Mouse (Mus musculus): ENCODE measurements around the gene Cd99l2. TPM values are rescaled to one million over a fixed set of nuclear protein-coding genes. Genes with fewer than 3 reads are reported as not detected.

Cd99l2 gene
- total RNA-seq, 1 experiment, result 8.2 TPM

GRCm38 (mm10) chrX:71467491-71467890, 25.2 kb downstream of the Cd99l2 start:
- no peak overlapping the region for H3K4me3 ChIP-seq (ENCODE audit: insufficient read depth in 1 of 2, low read depth in 1 of 2, low read length in 2 of 2, poor library complexity in 1 of 2, severe bottlenecking in 1 of 2)
- H3K4me1 ChIP-seq (ENCODE audit: control insufficient read depth in 2 of 2, insufficient read depth in 2 of 2, low read length in 2 of 2, poor library complexity in 1 of 2), result no peaks in the 10 kb centered on the region
- H3K9ac ChIP-seq (ENCODE audit: insufficient read depth, low read depth, low read length, poor library complexity, severe bottlenecking), result no peak overlapping the region
- H3K36me3 ChIP-seq (ENCODE audit: control insufficient read depth, insufficient read depth, low read length, poor library complexity, severe bottlenecking), result no peaks in the 10 kb centered on the region
- in situ Hi-C loops (cut with MboI; ENCODE audit: low sequenced_read_pairs in 2 of 2, unreplicated experiment in 2 of 2), result no loop called here
- DNase-seq (ENCODE audit: low read depth, low spot score), result no peak
- no peak overlapping the region for H3K27ac ChIP-seq (ENCODE audit: insufficient read depth, low read depth, low read length, poor library complexity, severe bottlenecking)
- no peak for TF ChIP-seq CHD2 (IDR thresholded peaks at IDR 0.05; ENCODE audit: low read depth, low read length)
- TF ChIP-seq ZNF384 (IDR thresholded peaks at IDR 0.05; ENCODE audit: low read depth, low read length), result no peak
- TF ChIP-seq ZC3H11A (IDR thresholded peaks at IDR 0.05; ENCODE audit: borderline replicate concordance, low read depth, low read length), result no peak
- TF ChIP-seq HCFC1 (IDR thresholded peaks at IDR 0.05; ENCODE audit: borderline replicate concordance, insufficient read depth, low read length), result no peak
- no peak for TF ChIP-seq MAFK (IDR thresholded peaks at IDR 0.05; ENCODE audit: insufficient read depth, low read depth, low read length)
- H3K9me3 ChIP-seq (ENCODE audit: control insufficient read depth, insufficient read depth, low read depth, low read length), result no peaks in the 10 kb centered on the region

GRCm38 (mm10) chrX:71465417-71465816, 27.2 kb downstream of the Cd99l2 start:
- Histone ChIP-seq H3K36me3 (ENCODE audit: control insufficient read depth, insufficient read depth, low read length, poor library complexity, severe bottlenecking) (no peaks in the 10 kb centered on the region), H3K4me1 (ENCODE audit: control insufficient read depth in 2 of 2, insufficient read depth in 2 of 2, low read length in 2 of 2, poor library complexity in 1 of 2) (no peaks in the 10 kb centered on the region), H3K9me3 (ENCODE audit: control insufficient read depth, insufficient read depth, low read depth, low read length) (no peaks in the 10 kb centered on the region), H3K4me3 (ENCODE audit: insufficient read depth in 1 of 2, low read depth in 1 of 2, low read length in 2 of 2, poor library complexity in 1 of 2, severe bottlenecking in 1 of 2) (no peak overlapping the region), H3K27ac (ENCODE audit: insufficient read depth, low read depth, low read length, poor library complexity, severe bottlenecking) (no peak overlapping the region), H3K9ac (ENCODE audit: insufficient read depth, low read depth, low read length, poor library complexity, severe bottlenecking) (no peak overlapping the region)
- DNase-seq (ENCODE audit: low read depth, low spot score), result no peak
- in situ Hi-C loops (cut with MboI; ENCODE audit: low sequenced_read_pairs in 2 of 2, unreplicated experiment in 2 of 2), result no loop called here
- TF ChIP-seq MAFK (IDR thresholded peaks at IDR 0.05; ENCODE audit: insufficient read depth, low read depth, low read length), result no peak
- no peak for TF ChIP-seq ZC3H11A (IDR thresholded peaks at IDR 0.05; ENCODE audit: borderline replicate concordance, low read depth, low read length)
- TF ChIP-seq HCFC1 (IDR thresholded peaks at IDR 0.05; ENCODE audit: borderline replicate concordance, insufficient read depth, low read length), result no peak
- no peak for TF ChIP-seq CHD2 (IDR thresholded peaks at IDR 0.05; ENCODE audit: low read depth, low read length)
- TF ChIP-seq ZNF384 (IDR thresholded peaks at IDR 0.05; ENCODE audit: low read depth, low read length), result no peak

GRCm38 (mm10) chrX:71464138-71464826, 28.4 kb downstream of the Cd99l2 start:
- no peak for DNase-seq (ENCODE audit: low read depth, low spot score)
- TF ChIP-seq ZC3H11A (IDR thresholded peaks at IDR 0.05; ENCODE audit: borderline replicate concordance, low read depth, low read length), result no peak
- no peak for TF ChIP-seq CHD2 (IDR thresholded peaks at IDR 0.05; ENCODE audit: low read depth, low read length)
- no peak for TF ChIP-seq HCFC1 (IDR thresholded peaks at IDR 0.05; ENCODE audit: borderline replicate concordance, insufficient read depth, low read length)
- no peak for TF ChIP-seq MAFK (IDR thresholded peaks at IDR 0.05; ENCODE audit: insufficient read depth, low read depth, low read length)
- no peak for TF ChIP-seq ZNF384 (IDR thresholded peaks at IDR 0.05; ENCODE audit: low read depth, low read length)
- no peak overlapping the region for H3K9ac ChIP-seq (ENCODE audit: insufficient read depth, low read depth, low read length, poor library complexity, severe bottlenecking)
- no peaks in the 10 kb centered on the region for H3K9me3 ChIP-seq (ENCODE audit: control insufficient read depth, insufficient read depth, low read depth, low read length)
- no peak overlapping the region for H3K27ac ChIP-seq (ENCODE audit: insufficient read depth, low read depth, low read length, poor library complexity, severe bottlenecking)
- in situ Hi-C loops (cut with MboI; ENCODE audit: low sequenced_read_pairs in 2 of 2, unreplicated experiment in 2 of 2), result no loop called here
- no peak overlapping the region for H3K4me3 ChIP-seq (ENCODE audit: insufficient read depth in 1 of 2, low read depth in 1 of 2, low read length in 2 of 2, poor library complexity in 1 of 2, severe bottlenecking in 1 of 2)
- no peaks in the 10 kb centered on the region for H3K36me3 ChIP-seq (ENCODE audit: control insufficient read depth, insufficient read depth, low read length, poor library complexity, severe bottlenecking)
- no peaks in the 10 kb centered on the region for H3K4me1 ChIP-seq (ENCODE audit: control insufficient read depth in 2 of 2, insufficient read depth in 2 of 2, low read length in 2 of 2, poor library complexity in 1 of 2)

GRCm38 (mm10) chrX:71456078-71456737, 36.4 kb downstream of the Cd99l2 start:
- Histone ChIP-seq H3K4me3 (ENCODE audit: insufficient read depth in 1 of 2, low read depth in 1 of 2, low read length in 2 of 2, poor library complexity in 1 of 2, severe bottlenecking in 1 of 2) (no peak overlapping the region), H3K4me1 (ENCODE audit: control insufficient read depth in 2 of 2, insufficient read depth in 2 of 2, low read length in 2 of 2, poor library complexity in 1 of 2) (no peaks in the 10 kb centered on the region), H3K9me3 (ENCODE audit: control insufficient read depth, insufficient read depth, low read depth, low read length) (no peaks in the 10 kb centered on the region), H3K9ac (ENCODE audit: insufficient read depth, low read depth, low read length, poor library complexity, severe bottlenecking) (no peak overlapping the region), H3K36me3 (ENCODE audit: control insufficient read depth, insufficient read depth, low read length, poor library complexity, severe bottlenecking) (no peaks in the 10 kb centered on the region), H3K27ac (ENCODE audit: insufficient read depth, low read depth, low read length, poor library complexity, severe bottlenecking) (no peak overlapping the region)
- in situ Hi-C loops (cut with MboI; ENCODE audit: low sequenced_read_pairs in 2 of 2, unreplicated experiment in 2 of 2), result no loop called here
- TF ChIP-seq MAFK (IDR thresholded peaks at IDR 0.05; ENCODE audit: insufficient read depth, low read depth, low read length), result no peak
- TF ChIP-seq HCFC1 (IDR thresholded peaks at IDR 0.05; ENCODE audit: borderline replicate concordance, insufficient read depth, low read length), result no peak
- TF ChIP-seq ZNF384 (IDR thresholded peaks at IDR 0.05; ENCODE audit: low read depth, low read length), result no peak
- TF ChIP-seq ZC3H11A (IDR thresholded peaks at IDR 0.05; ENCODE audit: borderline replicate concordance, low read depth, low read length), result no peak
- TF ChIP-seq CHD2 (IDR thresholded peaks at IDR 0.05; ENCODE audit: low read depth, low read length), result no peak
- DNase-seq (ENCODE audit: low read depth, low spot score), result no peak

Measured in ES-E14 (cell line).